Mouse (Mus musculus) small intestine, adult 2 months (tissue): Measurements from ENCODE around the gene Tnfaip6. TPM values are rescaled to one million over a fixed set of nuclear protein-coding genes. Genes with fewer than 3 reads are reported as not detected.

ENCODE experiments used
- H3K27ac ChIP-seq: fragments of 200-500 bp; 2 replicates; pipeline ENCODE4 v1.5.1; 2012; ENCODE audit warnings: low read depth, low read length, control low read depth, inconsistent platforms; ENCODE audit not compliant: insufficient read depth
- H3K27me3 ChIP-seq: fragments of 200-500 bp; 2 replicates; pipeline ENCODE4 v1.6.1; 2012; ENCODE audit warnings: mild to moderate bottlenecking, moderate library complexity, low read length, inconsistent platforms; ENCODE audit not compliant: control insufficient read depth, insufficient read depth
- H3K36me3 ChIP-seq: fragments of 200-500 bp; 2 replicates; pipeline ENCODE4 v1.6.1; 2012; ENCODE audit warnings: mild to moderate bottlenecking, low read length, control low read depth, inconsistent platforms; ENCODE audit not compliant: control insufficient read depth, insufficient read depth
- H3K4me1 ChIP-seq: fragments of 200-500 bp; 2 replicates; pipeline ENCODE4 v1.6.1; 2012; ENCODE audit warnings: low read length, inconsistent platforms, mixed read lengths; ENCODE audit not compliant: control insufficient read depth, insufficient read depth, insufficient read length
- H3K4me3 ChIP-seq: fragments of 200-500 bp; 2 replicates; pipeline ENCODE4 v1.5.1; 2012; ENCODE audit warnings: low read depth, mild to moderate bottlenecking, control low read depth, inconsistent platforms, low read length, moderate library complexity
- CTCF ChIP-seq: fragments of 200-500 bp; IDR thresholded peaks from 2 replicates; pipeline ENCODE4 v1.5.1; 2012; ENCODE audit warnings: low read depth, mild to moderate bottlenecking, control low read depth, inconsistent platforms, low read length, moderate library complexity, mixed read lengths; ENCODE audit not compliant: insufficient replicate concordance, insufficient read length; ENCODE audit errors: extremely low read depth
- POLR2A ChIP-seq: fragments of 200-500 bp; IDR thresholded peaks from 2 replicates; pipeline ENCODE4 v1.6.1; 2012; ENCODE audit warnings: low read depth, mild to moderate bottlenecking, control low read depth, inconsistent platforms, low read length, moderate library complexity
- WGBS: fragments of 180-500 bp; shearing (Covaris S2); methylation state at CpG from one replicate; pipeline ENCODE4 v1.1.7; 2018; 5-methylcytosine and 5-hydroxymethylcytosine counted together
- polyA plus RNA-seq: library from polyadenylated mRNA; depleted of rRNA; stranded (reverse); fragments of >200 nt; gene quantifications from 2 replicates; pipeline ENCODE4 v1.2.3, GENCODE M21; 2012

Gene Tnfaip6
- polyA plus RNA-seq, 1 experiment: 0.23 TPM

DNA sequence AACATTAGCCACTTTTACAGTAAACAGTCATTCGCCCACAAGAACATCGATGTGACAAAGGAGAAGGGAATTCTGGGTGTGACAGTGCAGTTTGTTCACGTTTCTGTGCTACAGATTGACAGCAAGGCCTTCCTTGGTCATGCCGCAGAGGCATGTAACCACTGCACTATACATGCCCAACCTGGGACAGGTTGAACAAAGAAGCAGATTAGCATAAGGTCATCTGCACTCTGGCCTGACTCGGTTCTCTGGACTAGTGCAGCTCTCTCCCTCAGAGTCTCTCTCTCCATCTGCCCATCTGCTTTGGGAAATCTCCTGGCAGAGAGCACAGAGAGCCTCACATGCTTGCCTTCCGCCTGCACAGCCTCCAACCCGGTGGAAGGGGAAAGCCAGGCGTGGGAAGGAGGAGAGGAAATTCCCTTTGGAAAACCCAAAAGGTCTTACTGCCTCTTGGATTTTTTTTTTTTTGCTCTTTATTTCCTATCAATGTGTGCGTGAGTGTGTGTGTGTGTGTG lies 24.4 kb upstream of the Tnfaip6 start:
- Histone ChIP-seq H3K4me3 (no peak overlapping the region), H3K36me3 (no peaks in the 10 kb centered on the region), H3K27me3 (no peaks in the 10 kb centered on the region), H3K27ac (no peak overlapping the region), H3K4me1 (no peaks in the 10 kb centered on the region)
- WGBS: 68% methylated on average over 9 of the region's 9 CpGs
- TF ChIP-seq POLR2A (no peak), CTCF (no peak)

DNA sequence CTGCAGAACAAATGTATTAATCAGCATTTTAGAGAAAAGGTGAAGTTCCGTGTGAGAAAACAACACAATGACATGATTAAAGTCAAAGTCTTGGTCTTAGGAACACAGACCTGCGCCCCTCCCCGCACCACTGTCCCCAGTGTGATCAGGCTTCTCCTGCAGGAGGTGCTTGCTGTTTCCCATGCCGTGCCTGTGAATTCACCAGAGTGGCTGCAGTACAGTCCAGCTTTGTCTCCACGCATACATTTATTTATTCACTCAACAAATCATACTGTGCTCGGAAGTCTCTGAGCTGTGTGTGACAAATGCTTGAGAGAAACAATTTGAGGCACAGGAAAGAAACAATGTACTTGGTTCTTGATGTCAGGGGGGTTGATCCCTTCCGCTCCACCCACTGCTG lies 21.4 kb upstream of the Tnfaip6 start:
- Histone ChIP-seq H3K4me3 (no peak overlapping the region), H3K27me3 (no peaks in the 10 kb centered on the region), H3K36me3 (no peaks in the 10 kb centered on the region), H3K27ac (no peak overlapping the region), H3K4me1 (no peaks in the 10 kb centered on the region)
- TF ChIP-seq POLR2A: no peak
- TF ChIP-seq CTCF: no peak
- WGBS: 39% methylated on average over 7 of the region's 7 CpGs

DNA sequence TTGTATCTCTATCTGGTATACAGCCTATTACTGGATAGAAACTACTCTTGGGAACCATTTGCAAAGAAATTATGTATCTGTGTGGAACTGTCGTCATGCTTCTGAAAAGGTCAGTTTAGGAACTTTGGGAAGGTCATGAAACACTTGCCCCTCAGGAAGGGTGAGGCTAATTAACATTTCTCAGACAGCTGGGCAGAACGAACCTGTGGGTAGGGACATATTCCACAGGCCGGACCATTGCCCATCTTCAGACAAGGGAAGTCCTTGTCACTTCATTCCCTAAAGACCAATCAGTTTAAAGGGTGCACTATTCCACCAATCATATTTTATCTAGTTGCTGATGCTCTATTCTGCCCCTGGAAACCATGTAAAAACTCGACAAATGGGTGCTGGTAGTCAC lies 10.7 kb upstream of the Tnfaip6 start:
- Histone ChIP-seq H3K27me3 (no peaks in the 10 kb centered on the region), H3K4me3 (no peak overlapping the region), H3K4me1 (no peaks in the 10 kb centered on the region), H3K27ac (no peak overlapping the region), H3K36me3 (no peaks in the 10 kb centered on the region)
- 84% methylated on average over 4 of the region's 4 CpGs for WGBS
- no peak for TF ChIP-seq POLR2A
- no peak for TF ChIP-seq CTCF

DNA sequence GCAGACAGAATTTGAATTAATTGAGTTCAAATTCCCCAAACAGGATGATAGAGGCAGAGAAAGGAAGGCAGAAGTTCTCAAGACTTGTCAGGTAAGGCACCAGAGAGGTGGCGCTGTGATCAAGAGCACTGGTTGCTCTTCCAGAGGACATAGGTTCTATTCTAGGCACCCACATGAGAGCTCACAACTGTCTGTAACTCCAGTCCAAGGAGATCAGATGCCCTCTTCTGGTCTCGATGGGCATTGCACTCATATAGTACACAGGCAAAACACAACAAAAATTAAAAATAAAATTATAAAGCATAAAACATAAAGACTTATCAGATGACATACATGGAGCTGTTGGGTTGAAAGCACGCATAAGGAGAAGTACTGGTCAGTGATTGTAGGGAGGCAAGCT lies 8.4 kb upstream of the Tnfaip6 start:
- Histone ChIP-seq H3K27me3 (no peaks in the 10 kb centered on the region), H3K4me3 (no peak overlapping the region), H3K36me3 (no peaks in the 10 kb centered on the region), H3K27ac (no peak overlapping the region), H3K4me1 (no peaks in the 10 kb centered on the region)
- 0 out of 2 replicates have a peak, but pooled peaks have one; percentile 9 for TF ChIP-seq CTCF
- no peak for TF ChIP-seq POLR2A
- WGBS: 82% methylated on average over 3 of the region's 3 CpGs

DNA sequence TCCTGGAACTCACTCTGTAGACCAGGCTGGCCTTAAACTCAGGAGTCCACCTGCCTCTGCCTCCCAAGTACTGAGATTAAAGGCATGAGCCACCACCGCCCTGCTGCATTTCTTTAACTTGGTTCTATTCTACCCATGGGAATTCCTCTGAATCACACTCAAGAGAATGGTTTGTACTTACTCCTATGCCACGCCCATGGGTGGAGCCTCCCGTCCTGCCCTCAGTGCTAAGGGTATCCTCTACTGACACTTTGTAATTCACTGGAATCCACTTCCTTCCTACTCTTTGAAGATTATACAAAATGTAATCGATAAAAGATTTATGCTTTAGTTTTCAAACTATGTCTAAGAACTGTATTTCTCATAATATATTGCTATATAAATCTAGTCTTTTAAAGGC lies 6.3 kb upstream of the Tnfaip6 start:
- WGBS: 60% methylated on average over 4 of the region's 4 CpGs
- TF ChIP-seq POLR2A: no peak
- no peak for TF ChIP-seq CTCF
- Histone ChIP-seq H3K27ac (no peak overlapping the region), H3K4me1 (no peaks in the 10 kb centered on the region), H3K27me3 (no peaks in the 10 kb centered on the region), H3K4me3 (no peak overlapping the region), H3K36me3 (no peaks in the 10 kb centered on the region)

DNA sequence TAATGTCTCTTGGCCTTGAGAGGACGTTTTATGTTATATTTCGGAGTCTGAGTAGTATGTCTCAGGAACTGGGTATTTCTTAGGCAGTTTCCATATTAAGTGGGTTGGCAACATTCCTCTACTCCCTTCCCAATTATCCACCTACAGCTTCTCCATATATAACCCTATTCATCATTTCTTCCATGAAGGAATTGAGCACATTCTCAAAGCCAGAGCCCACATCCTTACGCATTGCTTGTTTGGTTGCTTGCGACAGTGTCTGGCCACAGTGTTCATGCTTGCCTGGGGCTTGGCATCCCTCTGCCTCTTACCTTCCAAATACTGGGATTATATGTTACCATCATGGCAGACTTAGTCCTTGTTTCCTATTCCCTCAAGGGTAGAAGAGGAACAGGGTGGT lies 3.2 kb upstream of the Tnfaip6 start:
- peaks cover 13% of the 10 kb centered on the region for H3K27me3 ChIP-seq
- H3K4me1 ChIP-seq: no peaks in the 10 kb centered on the region
- 84% methylated on average over 4 of the region's 4 CpGs for WGBS
- H3K27ac ChIP-seq: no peak overlapping the region
- TF ChIP-seq POLR2A: no peak
- no peak for TF ChIP-seq CTCF
- no peaks in the 10 kb centered on the region for H3K36me3 ChIP-seq
- H3K4me3 ChIP-seq: no peak overlapping the region

DNA sequence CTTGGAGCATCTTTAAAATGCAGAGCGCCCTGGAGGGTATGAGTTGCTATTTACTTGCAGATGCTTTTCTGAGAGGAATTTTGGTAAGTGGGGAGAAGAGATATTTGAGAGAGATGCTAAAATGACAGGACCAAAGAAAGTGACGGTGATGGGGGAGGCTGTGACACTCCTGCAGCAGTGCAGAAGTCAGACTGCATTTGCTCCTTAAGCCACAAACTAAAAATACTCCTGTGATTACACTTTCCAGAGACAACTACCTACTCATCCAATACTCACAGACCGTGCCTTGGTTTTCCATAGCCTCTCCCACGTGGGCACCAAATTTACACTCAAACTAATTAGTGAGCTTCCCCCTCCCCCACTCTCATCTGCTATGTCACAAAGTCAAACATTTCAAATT lies 2.7 kb upstream of the Tnfaip6 start:
- Histone ChIP-seq H3K36me3 (no peaks in the 10 kb centered on the region), H3K4me1 (no peaks in the 10 kb centered on the region), H3K4me3 (no peak overlapping the region), H3K27ac (no peak overlapping the region), H3K27me3 (peaks cover 13% of the 10 kb centered on the region)
- WGBS: 57% methylated on average over 4 of the region's 4 CpGs
- no peak for TF ChIP-seq POLR2A
- TF ChIP-seq CTCF: no peak
